Mouse (Mus musculus): ENCODE results near the gene Mageb16. TPM values are rescaled to one million over a fixed set of nuclear protein-coding genes. Genes with fewer than 3 reads are reported as not detected.

Gene Mageb16
- not detected for total RNA-seq (2018; cell fraction: chromatin; rRNA removed)
- not detected for total RNA-seq (2018; cell fraction: cytosol; rRNA removed)
- total RNA-seq (2018; cell fraction: nucleus; rRNA removed) = not detected
- not detected in 3 replicates for polyA plus RNA-seq (2018)

GRCm38 (mm10) chrX:79671411-79671810, at the start of gene Mageb16:
TSS of gene Mageb16 (minus strand) at chrX:79671435.
- no peak within 1 kb of the TSS for H3K27ac ChIP-seq
- 70% methylated on average over 8 of the region's 8 CpGs for WGBS (ENCODE audit: missing documents)

GRCm38 (mm10) chrX:79651091-79651490, 20.1 kb downstream of the Mageb16 start:
- Histone ChIP-seq H3K4me3 (ENCODE audit: inconsistent target) (no peak overlapping the region), H3K36me3 (ENCODE audit: inconsistent target) (no peaks in the 10 kb centered on the region), H3K79me2 (ENCODE audit: inconsistent target) (no peaks in the 10 kb centered on the region), H3K27ac (no peak overlapping the region)
- 46% methylated on average over 2 of the region's 2 CpGs for WGBS (ENCODE audit: missing documents)

More at GRCm38 (mm10) chrX:79671411-79671810, at the start of gene Mageb16:
- H3K79me2 ChIP-seq (ENCODE audit: inconsistent target) = no peaks in the 10 kb centered on the region
- no peak within 1 kb of the TSS for H3K4me3 ChIP-seq (ENCODE audit: inconsistent target)
- H3K36me3 ChIP-seq (ENCODE audit: inconsistent target) = no peaks in the 10 kb centered on the region

GRCm38 (mm10) chrX:79635396-79635795, 35.8 kb downstream of the Mageb16 start:
- Histone ChIP-seq H3K36me3 (ENCODE audit: inconsistent target) (no peaks in the 10 kb centered on the region), H3K27ac (no peak overlapping the region), H3K79me2 (ENCODE audit: inconsistent target) (no peaks in the 10 kb centered on the region), H3K4me3 (ENCODE audit: inconsistent target) (no peak overlapping the region)
- WGBS (ENCODE audit: missing documents) = 89% methylated on average over 15 of the region's 15 CpGs

GRCm38 (mm10) chrX:79606462-79606861, 64.8 kb downstream of the Mageb16 start:
- Histone ChIP-seq H3K36me3 (ENCODE audit: inconsistent target) (no peaks in the 10 kb centered on the region), H3K79me2 (ENCODE audit: inconsistent target) (no peaks in the 10 kb centered on the region), H3K4me3 (ENCODE audit: inconsistent target) (no peak overlapping the region), H3K27ac (no peak overlapping the region)
- 46% methylated on average over 2 of the region's 2 CpGs for WGBS (ENCODE audit: missing documents)

Other genes with a start within 250 kb of the Mageb16 start
- gene Gm7173, start 154.2 kb downstream of the Mageb16 start, polyA plus RNA-seq (2018) = not detected in 3 replicates